Mouse (Mus musculus): ENCODE measurements around the gene Lrrk2. TPM values are rescaled to one million over a fixed set of nuclear protein-coding genes. Genes with fewer than 3 reads are reported as not detected.
"Not testable (repeated sequence)": the region's sequence is repeated elsewhere in the genome, so short reads cannot be mapped to it uniquely, and the experiment has no call there.

Gene Lrrk2
- polyA plus RNA-seq, 1 experiment from 2014 or later: 4.7 TPM

DNA sequence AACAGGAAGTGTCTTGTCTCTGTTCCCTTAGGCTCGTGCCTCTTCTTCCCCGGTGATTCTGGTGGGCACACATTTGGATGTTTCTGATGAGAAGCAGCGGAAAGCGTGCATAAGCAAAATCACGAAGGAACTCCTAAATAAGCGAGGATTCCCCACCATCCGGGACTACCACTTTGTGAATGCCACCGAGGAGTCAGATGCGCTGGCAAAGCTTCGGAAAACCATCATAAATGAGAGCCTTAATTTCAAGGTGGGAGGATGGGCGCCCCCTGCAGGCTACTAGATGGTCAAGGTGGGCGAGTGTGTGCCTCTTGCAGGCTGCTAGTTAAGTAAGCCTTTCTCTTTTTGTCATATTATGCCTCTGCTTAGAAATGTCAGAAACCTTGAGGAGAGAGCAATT is 79.1 kb downstream of the Lrrk2 start:
- H3K9me3 ChIP-seq (replicated peaks): no peaks in the 10 kb centered on the region
- 64% methylated on average over 12 of the region's 12 CpGs for WGBS
- no peaks in the 10 kb centered on the region for H3K27me3 ChIP-seq
- ATAC-seq (replicated peaks; ENCODE audit: insufficient number of reproducible peaks, insufficient read depth, low FRiP score, low read depth): no peak
- H3K36me3 ChIP-seq: peaks cover 11% of the 10 kb centered on the region; the same call in 1 of the 2 replicates
- H3K4me3 ChIP-seq: no peak overlapping the region
- no peak overlapping the region for H3K4me2 ChIP-seq
- H3K4me1 ChIP-seq (replicated peaks): no peaks in the 10 kb centered on the region
- no peak overlapping the region for H3K9ac ChIP-seq
- no peak overlapping the region for H3K27ac ChIP-seq

DNA sequence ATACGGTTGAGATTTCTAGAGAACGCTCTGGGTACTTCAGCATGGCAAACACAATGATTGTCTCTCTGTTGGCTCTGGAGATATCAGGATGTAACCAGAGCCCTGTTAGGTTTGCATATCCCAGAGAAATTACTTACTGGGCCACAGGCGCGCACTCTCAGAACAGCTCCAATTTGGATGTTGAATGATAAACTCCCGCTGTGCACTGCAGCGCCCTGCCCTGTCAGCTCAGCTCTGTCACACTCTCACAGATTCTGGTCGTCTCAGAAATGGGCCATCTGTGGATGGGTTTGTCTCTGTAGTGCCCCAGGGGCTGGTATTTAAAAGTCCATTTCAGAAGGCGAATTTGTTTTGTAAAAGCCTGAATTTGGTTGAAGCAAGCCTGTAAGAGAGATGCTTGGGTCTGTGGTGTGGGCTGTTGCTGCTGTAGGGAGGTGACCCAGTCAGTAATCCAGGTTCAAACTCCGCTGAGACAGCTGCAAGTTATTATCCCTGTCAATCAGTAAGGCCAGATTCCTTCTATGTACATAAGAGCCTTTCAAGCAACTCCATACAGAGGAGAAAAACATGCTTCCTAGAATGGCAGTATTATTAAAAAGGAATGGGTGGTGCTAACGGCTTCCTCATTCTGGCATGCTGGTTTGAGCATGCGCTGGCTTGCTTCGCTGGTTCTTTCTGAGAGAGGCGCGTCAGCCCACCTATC is 80.6 kb downstream of the Lrrk2 start:
- Histone ChIP-seq H3K9me3 (replicated peaks) (no peaks in the 10 kb centered on the region), H3K27ac (no peak overlapping the region), H3K9ac (no peak overlapping the region), H3K36me3 (peaks cover 12% of the 10 kb centered on the region; the same call in 1 of the 2 replicates), H3K27me3 (no peaks in the 10 kb centered on the region), H3K4me1 (replicated peaks) (no peaks in the 10 kb centered on the region), H3K4me3 (no peak overlapping the region), H3K4me2 (no peak overlapping the region)
- no peak for ATAC-seq (replicated peaks; ENCODE audit: insufficient number of reproducible peaks, insufficient read depth, low FRiP score, low read depth)
- WGBS: 76% methylated on average over 14 of the region's 14 CpGs

DNA sequence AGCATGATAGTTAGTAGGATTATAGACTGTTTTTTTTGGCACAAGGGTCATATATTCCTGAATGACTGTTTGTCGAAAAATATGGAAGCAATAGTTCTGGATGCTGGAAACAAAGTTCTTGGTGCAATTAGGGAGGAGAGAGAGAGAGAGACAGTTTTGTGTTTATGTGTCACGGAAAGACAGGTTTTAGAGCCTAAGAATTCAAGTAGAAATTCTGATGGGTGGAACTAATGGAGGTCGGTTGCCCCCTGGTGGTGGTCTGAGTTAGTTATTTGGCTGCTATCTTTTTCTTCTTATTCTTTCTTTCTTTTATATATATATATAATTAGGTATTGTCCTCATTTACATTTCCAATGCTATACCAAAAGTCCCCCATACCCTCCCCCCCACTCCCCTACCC is 81.6 kb downstream of the Lrrk2 start:
- H3K4me3 ChIP-seq: no peak overlapping the region
- no peak overlapping the region for H3K9ac ChIP-seq
- peaks cover 12% of the 10 kb centered on the region; the same call in 1 of the 2 replicates for H3K36me3 ChIP-seq
- WGBS: 16% methylated on average over 3 of the region's 3 CpGs
- ATAC-seq (replicated peaks; ENCODE audit: insufficient number of reproducible peaks, insufficient read depth, low FRiP score, low read depth): no peak
- H3K27me3 ChIP-seq: no peaks in the 10 kb centered on the region
- H3K9me3 ChIP-seq (replicated peaks): no peaks in the 10 kb centered on the region
- no peaks in the 10 kb centered on the region for H3K4me1 ChIP-seq (replicated peaks)
- H3K4me2 ChIP-seq: peak overlapping the region; percentile 21; the same call in 1 of the 2 replicates
- no peak overlapping the region for H3K27ac ChIP-seq

DNA sequence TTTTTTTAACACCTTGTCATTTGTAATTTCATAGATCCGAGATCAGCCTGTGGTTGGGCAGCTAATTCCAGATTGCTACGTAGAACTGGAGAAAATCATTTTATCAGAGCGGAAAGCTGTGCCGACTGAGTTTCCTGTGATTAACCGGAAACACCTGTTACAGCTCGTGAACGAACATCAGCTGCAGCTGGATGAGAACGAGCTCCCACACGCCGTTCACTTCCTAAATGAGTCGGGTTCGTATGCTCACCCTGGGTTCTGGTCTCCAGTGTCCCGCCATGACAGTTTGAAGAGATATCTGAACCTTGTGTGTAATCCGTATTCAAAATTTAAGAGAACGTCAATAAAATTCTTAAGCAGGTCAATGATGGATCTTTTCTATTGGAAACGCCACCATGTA is 82.8 kb downstream of the Lrrk2 start:
- Histone ChIP-seq H3K27ac (no peak overlapping the region), H3K9me3 (replicated peaks) (no peaks in the 10 kb centered on the region), H3K27me3 (no peaks in the 10 kb centered on the region), H3K9ac (no peak overlapping the region), H3K4me3 (no peak overlapping the region), H3K36me3 (peaks cover 7% of the 10 kb centered on the region; the same call in 1 of the 2 replicates), H3K4me1 (replicated peaks) (no peaks in the 10 kb centered on the region), H3K4me2 (no peak overlapping the region)
- WGBS: 71% methylated on average over 16 of the region's 16 CpGs
- no peak for ATAC-seq (replicated peaks; ENCODE audit: insufficient number of reproducible peaks, insufficient read depth, low FRiP score, low read depth)

DNA sequence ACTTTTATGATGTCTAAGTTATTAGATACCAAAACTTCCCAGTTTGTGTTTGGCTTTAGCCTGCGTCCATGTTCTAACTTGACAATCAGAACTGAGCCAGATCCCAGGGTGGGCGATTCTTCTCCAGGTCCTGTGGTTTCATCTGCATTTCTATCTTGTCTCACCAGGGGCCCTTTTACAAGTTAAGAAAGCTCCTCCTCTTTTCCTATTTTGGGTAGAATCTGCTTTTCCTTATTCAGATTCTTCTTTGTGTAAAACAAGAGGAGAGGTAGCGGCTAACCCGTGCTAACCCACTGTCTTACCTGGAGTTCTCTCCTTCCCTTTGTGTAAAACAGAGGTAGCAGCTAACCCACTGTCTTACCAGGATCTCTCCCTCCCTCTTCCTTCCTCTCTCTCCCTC is 99.1 kb downstream of the Lrrk2 start:
- H3K9me3 ChIP-seq (replicated peaks): no peaks in the 10 kb centered on the region
- H3K27ac ChIP-seq: no peak overlapping the region
- no peak overlapping the region for H3K4me2 ChIP-seq
- H3K4me1 ChIP-seq (replicated peaks): no peaks in the 10 kb centered on the region
- no peak overlapping the region for H3K9ac ChIP-seq
- no peak overlapping the region for H3K4me3 ChIP-seq
- no peaks in the 10 kb centered on the region for H3K27me3 ChIP-seq
- 52% methylated on average over 4 of the region's 4 CpGs for WGBS
- H3K36me3 ChIP-seq: peaks cover 2% of the 10 kb centered on the region; the same call in 1 of the 2 replicates
- no peak for ATAC-seq (replicated peaks; ENCODE audit: insufficient number of reproducible peaks, insufficient read depth, low FRiP score, low read depth)

DNA sequence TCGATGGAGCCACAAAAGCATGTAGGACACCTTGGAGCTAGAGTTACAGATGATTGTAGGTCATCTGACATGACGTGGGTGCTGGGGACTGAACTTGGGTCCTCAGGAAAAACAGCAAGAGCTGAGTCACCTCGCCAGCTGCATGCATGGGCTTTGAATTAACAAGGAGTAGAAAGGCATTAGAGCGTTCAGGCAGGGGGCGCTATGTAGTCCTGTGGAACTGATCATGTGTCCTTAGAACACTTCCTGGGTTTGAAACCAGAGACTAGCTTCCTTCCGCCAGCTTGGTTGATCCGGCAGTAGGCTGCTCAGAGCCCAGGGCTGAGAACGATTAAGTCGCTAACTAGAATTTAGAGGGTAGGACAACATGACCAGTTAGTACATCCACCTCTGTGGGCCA is 106.2 kb downstream of the Lrrk2 start:
- Histone ChIP-seq H3K36me3 (peaks cover 5% of the 10 kb centered on the region; the same call in 1 of the 2 replicates), H3K27me3 (no peaks in the 10 kb centered on the region), H3K4me1 (replicated peaks) (no peaks in the 10 kb centered on the region), H3K27ac (no peak overlapping the region), H3K9me3 (replicated peaks) (no peaks in the 10 kb centered on the region), H3K4me2 (no peak overlapping the region), H3K4me3 (no peak overlapping the region), H3K9ac (no peak overlapping the region)
- WGBS: 90% methylated on average over 9 of the region's 9 CpGs
- no peak for ATAC-seq (replicated peaks; ENCODE audit: insufficient number of reproducible peaks, insufficient read depth, low FRiP score, low read depth)

DNA sequence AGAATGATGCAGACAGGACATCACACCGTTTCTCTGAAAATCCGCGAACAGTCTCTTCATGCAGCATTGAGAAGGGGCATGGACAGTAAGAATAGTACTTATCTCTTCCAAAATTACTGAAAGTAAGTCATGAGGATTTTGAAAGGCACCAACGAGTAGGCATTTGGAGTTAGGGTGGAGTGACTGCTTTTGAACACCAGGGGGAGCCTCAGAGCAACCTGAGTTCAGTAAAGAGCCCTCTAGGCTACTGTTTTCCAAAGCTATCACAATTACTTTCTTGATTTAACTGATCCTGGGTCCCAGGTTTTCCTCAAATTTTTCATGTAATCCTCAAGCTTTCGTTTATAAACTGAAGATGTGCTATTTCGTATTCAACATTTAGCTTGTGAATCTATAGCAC is 108.2 kb downstream of the Lrrk2 start:
- 21% methylated on average over 6 of the region's 6 CpGs for WGBS

DNA sequence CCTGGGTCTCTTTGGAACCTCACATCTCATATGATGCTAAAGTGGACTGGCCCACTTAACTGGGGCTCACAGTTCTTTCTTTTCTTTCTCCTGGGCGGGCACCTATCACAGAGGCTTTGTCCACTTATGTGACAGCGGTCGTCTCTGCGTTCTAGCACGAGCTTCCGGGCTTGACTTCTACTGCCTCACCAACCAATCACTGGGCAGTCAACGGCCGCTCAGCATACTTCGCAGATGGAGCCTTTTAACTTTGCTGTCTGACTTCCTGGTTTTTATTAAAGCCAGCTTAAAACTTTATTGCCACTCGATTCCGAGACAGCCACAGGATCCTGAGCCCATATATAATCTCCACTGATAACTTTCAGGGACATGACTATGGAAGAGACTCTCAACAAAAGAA is 115.4 kb downstream of the Lrrk2 start:
- ATAC-seq (replicated peaks; ENCODE audit: insufficient number of reproducible peaks, insufficient read depth, low FRiP score, low read depth): no peak
- no peaks in the 10 kb centered on the region for H3K9me3 ChIP-seq (replicated peaks)
- H3K4me2 ChIP-seq: no peak overlapping the region
- H3K4me1 ChIP-seq (replicated peaks): 0 out of 2 replicates have a peak, but pooled peaks cover 3% of the 10 kb centered on the region
- 82% methylated on average over 11 of the region's 11 CpGs for WGBS
- no peak overlapping the region for H3K27ac ChIP-seq
- no peaks in the 10 kb centered on the region for H3K27me3 ChIP-seq
- H3K36me3 ChIP-seq: peaks cover 4% of the 10 kb centered on the region; the same call in 1 of the 2 replicates
- H3K9ac ChIP-seq: no peak overlapping the region
- no peak overlapping the region for H3K4me3 ChIP-seq

More for the DNA sequence above, 108.2 kb downstream of the Lrrk2 start:
- Histone ChIP-seq H3K36me3 (peaks cover 6% of the 10 kb centered on the region; the same call in 1 of the 2 replicates), H3K27ac (no peak overlapping the region), H3K27me3 (no peaks in the 10 kb centered on the region), H3K4me3 (no peak overlapping the region), H3K4me2 (no peak overlapping the region), H3K9ac (no peak overlapping the region), H3K4me1 (replicated peaks) (no peaks in the 10 kb centered on the region), H3K9me3 (replicated peaks) (no peaks in the 10 kb centered on the region)
- ATAC-seq (replicated peaks; ENCODE audit: insufficient number of reproducible peaks, insufficient read depth, low FRiP score, low read depth): no peak

DNA sequence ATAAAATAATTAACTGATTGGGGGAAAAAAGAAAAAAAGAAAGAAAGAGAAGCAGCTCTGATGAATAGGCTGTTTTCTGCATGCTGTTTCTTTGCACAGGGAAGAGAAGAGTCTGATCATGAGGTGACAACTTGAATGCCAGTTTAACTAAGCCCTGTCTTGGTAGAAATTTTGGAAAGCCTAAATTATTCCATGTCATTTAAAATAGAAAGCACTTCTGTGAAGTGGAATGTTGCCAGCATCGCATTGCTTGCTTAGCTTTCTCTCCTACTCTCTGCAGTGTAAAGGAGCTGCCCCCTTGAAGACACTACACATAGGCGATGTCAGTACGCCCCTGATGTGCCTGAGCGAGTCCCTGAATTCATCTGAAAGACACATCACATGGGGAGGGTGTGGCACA is 133.5 kb downstream of the Lrrk2 start:
- Histone ChIP-seq H3K9me3 (replicated peaks) (no peaks in the 10 kb centered on the region), H3K36me3 (no peaks in the 10 kb centered on the region), H3K27ac (no peak overlapping the region), H3K9ac (no peak overlapping the region), H3K4me1 (replicated peaks) (no peaks in the 10 kb centered on the region), H3K27me3 (no peaks in the 10 kb centered on the region), H3K4me3 (no peak overlapping the region), H3K4me2 (no peak overlapping the region)
- WGBS: 67% methylated on average over 4 of the region's 4 CpGs
- no peak for ATAC-seq (replicated peaks; ENCODE audit: insufficient number of reproducible peaks, insufficient read depth, low FRiP score, low read depth)

DNA sequence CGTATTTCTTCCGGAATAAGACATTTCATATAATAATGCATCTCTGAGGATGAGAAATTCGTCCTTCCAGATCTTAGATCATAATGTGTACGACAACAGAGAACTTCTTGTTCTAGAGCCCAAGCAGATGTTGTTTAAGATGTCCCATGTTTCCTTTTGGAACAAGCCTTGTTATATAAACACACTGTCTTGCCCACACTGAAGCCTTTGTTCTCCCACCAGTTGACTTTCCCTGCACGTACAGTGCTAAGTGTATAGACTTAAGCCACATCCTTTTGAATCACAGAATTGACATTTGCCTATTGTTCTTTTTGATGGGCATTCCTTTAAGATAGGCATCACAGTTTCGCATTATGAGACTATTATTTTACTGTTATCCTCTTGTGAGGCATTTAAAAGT is 162.3 kb downstream of the Lrrk2 start:
- Histone ChIP-seq H3K27ac (no peak overlapping the region), H3K9ac (no peak overlapping the region), H3K4me2 (no peak overlapping the region), H3K36me3 (no peaks in the 10 kb centered on the region), H3K4me3 (no peak overlapping the region), H3K4me1 (replicated peaks) (no peaks in the 10 kb centered on the region), H3K9me3 (replicated peaks) (no peaks in the 10 kb centered on the region), H3K27me3 (no peaks in the 10 kb centered on the region)
- 71% methylated on average over 6 of the region's 6 CpGs for WGBS
- no peak for ATAC-seq (replicated peaks; ENCODE audit: insufficient number of reproducible peaks, insufficient read depth, low FRiP score, low read depth)

DNA sequence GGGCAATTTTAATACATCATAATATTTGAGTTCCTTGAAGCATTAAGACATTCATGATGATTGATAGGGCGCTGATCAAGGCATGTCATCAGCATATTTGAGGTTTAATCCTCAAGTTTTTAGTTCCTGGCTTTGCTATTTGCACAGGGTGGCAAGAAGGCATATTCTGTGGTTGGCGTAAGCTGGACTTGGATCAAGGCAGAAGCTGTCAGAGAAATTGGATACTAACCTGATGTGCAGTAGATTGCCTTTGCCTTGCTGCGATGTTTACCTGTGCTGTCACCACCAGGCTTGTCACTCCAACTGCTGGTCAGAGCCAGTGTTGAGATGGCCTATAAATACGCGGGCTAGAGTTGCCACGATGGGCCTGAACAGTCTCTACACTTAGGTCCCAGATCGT is 165.0 kb downstream of the Lrrk2 start, which contains the start of gene Smgc:
Gene Smgc (plus strand): TSS at position 301 of the 400 bp plus-strand sequence.
- no peaks in the 10 kb centered on the region for H3K9me3 ChIP-seq (replicated peaks)
- H3K27me3 ChIP-seq: no peaks in the 10 kb centered on the region
- no peak within 1 kb of the TSS for H3K4me3 ChIP-seq
- no peaks in the 10 kb centered on the region for H3K4me1 ChIP-seq (replicated peaks)
- H3K4me2 ChIP-seq: no peak within 1 kb of the TSS
- H3K36me3 ChIP-seq: no peaks in the 10 kb centered on the region
- ATAC-seq (replicated peaks; ENCODE audit: insufficient number of reproducible peaks, insufficient read depth, low FRiP score, low read depth): no peak
- WGBS: 75% methylated on average over 7 of the region's 7 CpGs
- H3K9ac ChIP-seq: no peak within 1 kb of the TSS
- no peak within 1 kb of the TSS for H3K27ac ChIP-seq

DNA sequence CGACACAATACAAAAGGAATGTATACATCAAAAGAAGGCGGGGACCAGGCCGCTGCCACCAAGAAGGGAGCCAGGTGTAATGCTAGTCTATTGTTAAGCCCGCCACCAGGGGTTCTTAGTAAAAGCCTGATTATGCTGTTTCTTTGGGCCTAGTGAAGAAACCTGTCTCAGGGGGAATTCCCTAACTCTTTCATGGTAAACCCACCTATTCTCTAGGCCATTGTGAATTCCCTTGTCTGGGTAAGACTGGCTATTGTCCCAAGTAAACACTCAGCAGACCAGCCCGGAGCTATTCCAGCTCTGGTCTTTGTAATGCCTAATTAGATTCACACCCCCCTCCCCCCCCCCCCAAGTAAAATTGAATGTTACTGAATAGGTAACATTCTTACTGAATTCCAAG is 191.2 kb downstream of the Lrrk2 start:
- H3K36me3 ChIP-seq; H3K9me3 ChIP-seq (replicated peaks); H3K9ac ChIP-seq; H3K27ac ChIP-seq; H3K4me2 ChIP-seq; H3K27me3 ChIP-seq; ATAC-seq (replicated peaks; ENCODE audit: insufficient number of reproducible peaks, insufficient read depth, low FRiP score, low read depth); H3K4me1 ChIP-seq (replicated peaks); H3K4me3 ChIP-seq: not testable (repeated sequence)
- WGBS: 41% methylated on average over 5 of the region's 5 CpGs

Data from heart, embryonic 15.5 days (tissue).